Mouse (Mus musculus): ENCODE measurements around the gene Pitpnm2. TPM values are rescaled to one million over a fixed set of nuclear protein-coding genes. Genes with fewer than 3 reads are reported as not detected.

The Pitpnm2 gene
- polyA plus RNA-seq, 1 experiment from 2014 or later = 9.2 TPM

DNA sequence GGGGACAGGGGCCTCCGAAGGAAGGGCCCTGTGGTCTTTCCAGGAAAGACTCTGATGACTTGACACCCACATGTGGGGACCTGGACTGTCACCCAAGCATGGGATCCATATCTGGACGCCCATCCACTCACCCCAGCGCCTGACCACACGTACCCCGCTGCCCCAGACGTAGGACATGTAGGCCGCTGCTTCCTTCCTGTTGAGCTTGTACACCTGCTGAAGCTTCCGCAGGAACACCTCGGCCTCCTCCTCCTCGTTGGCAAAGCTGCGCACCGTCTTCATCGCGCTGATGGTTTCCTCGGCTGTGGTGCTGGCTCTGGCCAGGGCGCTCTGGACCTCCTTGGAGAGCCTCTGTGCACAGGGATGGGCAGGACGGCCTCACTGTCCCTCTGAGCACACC, 169.7 kb downstream of the Pitpnm2 start:
- Histone ChIP-seq H3K9me3 (ENCODE audit: low read length) (no peaks in the 10 kb centered on the region), H3K4me1 (ENCODE audit: insufficient read depth, low read depth, low read length) (no peaks in the 10 kb centered on the region), H3K27ac (ENCODE audit: low read length) (no peak overlapping the region), H3K4me2 (replicated peaks; ENCODE audit: low read depth, low read length) (no peak overlapping the region), H3K4me3 (ENCODE audit: low read depth, low read length) (no peak overlapping the region), H3K27me3 (replicated peaks; ENCODE audit: insufficient read depth, low read length) (no peaks in the 10 kb centered on the region), H3K9ac (replicated peaks; ENCODE audit: low read depth) (no peak overlapping the region), H3K36me3 (ENCODE audit: insufficient read depth, low read length) (no peaks in the 10 kb centered on the region)
- DNase-seq (ENCODE audit: low spot score) = no peak
- no peak for TF ChIP-seq CTCF (IDR thresholded peaks at IDR 0.05)
- TF ChIP-seq EP300 (IDR thresholded peaks at IDR 0.05) = no peak
- WGBS = 87% methylated on average over 17 of the region's 17 CpGs
- no peak for ATAC-seq

DNA sequence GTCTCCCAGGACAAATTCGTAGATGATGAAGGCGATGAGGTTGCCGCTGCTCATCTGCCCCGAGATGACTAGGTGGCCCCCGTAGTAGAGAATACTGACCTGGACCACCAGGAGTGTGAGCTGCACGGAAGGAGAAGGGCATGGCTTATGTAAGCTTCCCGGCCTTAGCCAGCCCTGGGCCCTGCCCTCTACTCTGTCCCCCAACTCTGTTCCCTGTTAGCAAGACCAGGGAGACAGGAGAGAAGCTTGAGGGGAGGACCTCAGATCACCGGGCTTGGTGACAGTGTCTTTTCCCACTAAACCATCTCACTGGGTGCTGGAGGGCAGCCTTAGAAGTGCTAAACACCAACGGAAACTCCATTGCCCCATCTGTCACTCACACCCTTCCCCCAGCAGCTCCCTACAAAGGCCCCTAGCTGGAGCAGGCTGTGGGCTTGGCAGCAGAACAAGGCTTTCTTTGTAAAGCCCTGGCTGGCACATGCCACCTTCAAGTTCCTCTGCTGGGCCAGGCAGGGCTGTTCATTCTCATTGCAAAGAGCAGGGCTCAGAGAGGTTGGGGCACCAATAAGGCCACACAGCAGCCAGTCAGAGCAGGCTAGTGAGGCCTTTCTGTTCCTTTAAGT, 170.7 kb downstream of the Pitpnm2 start:
- Histone ChIP-seq H3K9ac (replicated peaks; ENCODE audit: low read depth) (no peak overlapping the region), H3K4me3 (ENCODE audit: low read depth, low read length) (no peak overlapping the region), H3K4me2 (replicated peaks; ENCODE audit: low read depth, low read length) (no peak overlapping the region), H3K36me3 (ENCODE audit: insufficient read depth, low read length) (no peaks in the 10 kb centered on the region), H3K9me3 (ENCODE audit: low read length) (no peaks in the 10 kb centered on the region), H3K27me3 (replicated peaks; ENCODE audit: insufficient read depth, low read length) (no peaks in the 10 kb centered on the region), H3K27ac (ENCODE audit: low read length) (no peak overlapping the region), H3K4me1 (ENCODE audit: insufficient read depth, low read depth, low read length) (no peaks in the 10 kb centered on the region)
- no peak for TF ChIP-seq EP300 (IDR thresholded peaks at IDR 0.05)
- no peak for TF ChIP-seq CTCF (IDR thresholded peaks at IDR 0.05)
- 60% methylated on average over 9 of the region's 9 CpGs for WGBS
- ATAC-seq (peak; percentile 8; the same call in 1 of the 2 replicates), DNase-seq (ENCODE audit: low spot score) (no peak)

DNA sequence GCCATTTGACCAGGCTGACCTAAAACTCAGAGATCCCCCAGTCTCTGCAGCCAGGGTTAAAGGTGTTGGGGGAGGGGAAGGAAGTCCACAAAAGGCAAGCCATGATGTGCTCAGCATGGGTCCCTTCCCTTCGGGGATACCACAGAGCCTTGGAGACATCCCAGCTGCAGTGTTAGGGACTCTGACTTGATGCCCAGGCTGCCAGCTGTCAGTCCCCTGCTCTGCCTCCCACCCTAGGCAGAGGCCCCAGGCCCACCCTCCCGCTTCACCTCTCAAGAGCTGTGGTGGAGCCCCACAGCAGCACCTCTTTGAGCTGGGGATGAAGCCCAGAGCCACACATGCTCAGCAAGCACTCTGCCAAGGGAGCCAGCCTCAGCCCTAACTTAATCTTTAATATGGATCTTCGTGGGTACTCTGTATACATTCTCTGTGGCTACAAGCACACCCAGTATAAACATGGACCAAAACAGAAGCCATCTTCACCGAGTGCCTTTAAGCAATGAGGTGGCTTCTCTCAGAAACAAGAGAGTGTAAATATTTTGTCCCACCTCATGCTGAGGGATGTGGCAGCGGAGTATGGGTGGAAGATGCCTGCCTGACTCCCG, 171.6 kb downstream of the Pitpnm2 start:
- ATAC-seq (no peak), DNase-seq (ENCODE audit: low spot score) (no peak)
- TF ChIP-seq CTCF (IDR thresholded peaks at IDR 0.05) (no peak), EP300 (IDR thresholded peaks at IDR 0.05) (no peak)
- Histone ChIP-seq H3K4me3 (ENCODE audit: low read depth, low read length) (no peak overlapping the region), H3K27me3 (replicated peaks; ENCODE audit: insufficient read depth, low read length) (no peaks in the 10 kb centered on the region), H3K36me3 (ENCODE audit: insufficient read depth, low read length) (no peaks in the 10 kb centered on the region), H3K4me1 (ENCODE audit: insufficient read depth, low read depth, low read length) (no peaks in the 10 kb centered on the region), H3K9me3 (ENCODE audit: low read length) (no peaks in the 10 kb centered on the region), H3K27ac (ENCODE audit: low read length) (no peak overlapping the region), H3K4me2 (replicated peaks; ENCODE audit: low read depth, low read length) (no peak overlapping the region), H3K9ac (replicated peaks; ENCODE audit: low read depth) (no peak overlapping the region)
- WGBS = 60% methylated on average over 6 of the region's 6 CpGs

DNA sequence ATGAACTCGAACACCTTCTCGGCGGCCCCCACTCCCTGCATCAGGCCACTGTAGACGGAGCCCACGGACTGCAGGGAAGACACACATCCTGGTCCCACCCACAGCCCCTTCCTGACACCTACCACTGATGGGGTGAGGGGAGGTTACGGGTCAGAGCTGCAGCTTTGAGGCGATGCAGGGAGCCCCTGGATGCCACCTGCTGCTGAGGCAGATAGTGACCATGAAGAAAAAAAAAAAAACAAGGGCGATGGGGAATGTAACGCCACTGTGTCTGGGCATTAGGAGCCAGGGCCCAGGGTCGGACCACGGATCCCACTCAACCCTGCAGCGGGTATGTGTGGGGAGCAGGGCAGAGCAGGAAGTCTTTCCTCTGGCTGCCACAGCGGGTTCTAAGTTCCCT, 172.3 kb downstream of the Pitpnm2 start:
- Histone ChIP-seq H3K4me3 (ENCODE audit: low read depth, low read length) (no peak overlapping the region), H3K27ac (ENCODE audit: low read length) (no peak overlapping the region), H3K4me1 (ENCODE audit: insufficient read depth, low read depth, low read length) (no peaks in the 10 kb centered on the region), H3K4me2 (replicated peaks; ENCODE audit: low read depth, low read length) (no peak overlapping the region), H3K27me3 (replicated peaks; ENCODE audit: insufficient read depth, low read length) (no peaks in the 10 kb centered on the region), H3K9me3 (ENCODE audit: low read length) (no peaks in the 10 kb centered on the region), H3K36me3 (ENCODE audit: insufficient read depth, low read length) (no peaks in the 10 kb centered on the region), H3K9ac (replicated peaks; ENCODE audit: low read depth) (no peak overlapping the region)
- DNase-seq (ENCODE audit: low spot score) (no peak), ATAC-seq (no peak)
- 82% methylated on average over 13 of the region's 13 CpGs for WGBS
- TF ChIP-seq CTCF (IDR thresholded peaks at IDR 0.05) = no peak

DNA sequence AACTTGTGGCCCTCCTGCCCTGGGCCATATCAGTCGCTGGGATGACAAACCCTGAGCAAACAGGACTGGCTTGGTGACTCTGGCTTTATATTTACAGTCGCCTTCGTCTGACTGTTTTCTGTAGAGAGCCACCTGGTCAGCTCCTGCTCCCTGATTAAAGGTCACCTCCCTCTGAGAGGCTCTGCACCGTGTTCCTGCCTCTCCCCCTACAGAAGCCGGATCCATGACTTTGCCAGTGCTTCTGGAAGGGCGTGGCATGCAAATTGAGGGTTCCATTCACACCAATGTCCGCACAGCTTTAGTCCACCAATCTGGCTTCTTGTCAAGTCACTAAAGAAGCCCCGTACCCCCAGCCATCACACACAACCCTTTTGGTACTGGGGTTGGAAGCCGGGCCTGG, 173.0 kb downstream of the Pitpnm2 start:
- no peaks in the 10 kb centered on the region for H3K36me3 ChIP-seq (ENCODE audit: insufficient read depth, low read length)
- DNase-seq (ENCODE audit: low spot score) = no peak

DNA sequence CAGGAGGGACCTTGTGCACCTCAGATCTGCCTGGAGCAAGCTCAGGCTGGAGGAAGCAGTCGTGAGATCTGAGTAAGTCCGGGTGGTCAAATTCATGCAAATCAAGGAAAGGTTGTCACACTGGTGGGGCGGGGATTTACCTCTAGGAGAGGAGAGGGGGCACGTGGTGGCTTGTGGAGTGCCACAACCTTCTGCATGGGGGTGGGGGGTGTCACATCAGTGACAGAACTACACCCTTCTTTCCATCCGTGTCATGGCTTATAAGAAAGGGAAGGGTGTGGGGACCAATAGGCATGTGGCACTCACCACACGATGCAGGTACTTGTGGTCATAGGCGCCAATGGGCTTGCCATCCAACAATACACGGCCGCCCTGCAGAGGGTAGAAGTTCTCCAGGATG, 173.8 kb downstream of the Pitpnm2 start:
- H3K36me3 ChIP-seq (ENCODE audit: insufficient read depth, low read length) = no peaks in the 10 kb centered on the region
- ATAC-seq = no peak
- no peak overlapping the region for H3K4me3 ChIP-seq (ENCODE audit: low read depth, low read length)
- no peaks in the 10 kb centered on the region for H3K4me1 ChIP-seq (ENCODE audit: insufficient read depth, low read depth, low read length)
- no peak overlapping the region for H3K4me2 ChIP-seq (replicated peaks; ENCODE audit: low read depth, low read length)
- no peak overlapping the region for H3K9ac ChIP-seq (replicated peaks; ENCODE audit: low read depth)
- no peak for DNase-seq (ENCODE audit: low spot score)
- 61% methylated on average over 9 of the region's 9 CpGs for WGBS
- no peaks in the 10 kb centered on the region for H3K27me3 ChIP-seq (replicated peaks; ENCODE audit: insufficient read depth, low read length)
- H3K9me3 ChIP-seq (ENCODE audit: low read length) = no peaks in the 10 kb centered on the region
- no peak overlapping the region for H3K27ac ChIP-seq (ENCODE audit: low read length)
- TF ChIP-seq CTCF (IDR thresholded peaks at IDR 0.05) = no peak
- no peak for TF ChIP-seq EP300 (IDR thresholded peaks at IDR 0.05)

More for the DNA sequence above, 173.0 kb downstream of the Pitpnm2 start:
- H3K9ac ChIP-seq (replicated peaks; ENCODE audit: low read depth) = no peak overlapping the region
- H3K4me3 ChIP-seq (ENCODE audit: low read depth, low read length) = no peak overlapping the region
- no peak overlapping the region for H3K27ac ChIP-seq (ENCODE audit: low read length)
- WGBS = 54% methylated on average over 9 of the region's 9 CpGs
- no peak for ATAC-seq
- H3K9me3 ChIP-seq (ENCODE audit: low read length) = no peaks in the 10 kb centered on the region
- H3K4me2 ChIP-seq (replicated peaks; ENCODE audit: low read depth, low read length) = no peak overlapping the region
- no peaks in the 10 kb centered on the region for H3K4me1 ChIP-seq (ENCODE audit: insufficient read depth, low read depth, low read length)
- TF ChIP-seq EP300 (IDR thresholded peaks at IDR 0.05) (no peak), CTCF (IDR thresholded peaks at IDR 0.05) (no peak)
- no peaks in the 10 kb centered on the region for H3K27me3 ChIP-seq (replicated peaks; ENCODE audit: insufficient read depth, low read length)

Measured in lung, postnatal 0 days (tissue).